Mouse (Mus musculus) forebrain, embryonic 11.5 days (tissue): Measurements from ENCODE around the gene Pdzd4. TPM values are rescaled to one million over a fixed set of nuclear protein-coding genes. Genes with fewer than 3 reads are reported as not detected.
A peak's percentile ranks its signal among the peaks of the same experiment; 100 is the strongest.

ENCODE experiments used
- ATAC-seq: fragments of 200-750 bp; cut with Nextera tagmentation; replicated peaks from 2 replicates; pipeline ENCODE4 v1.8.0; 2017; ENCODE audit warnings: moderate TSS enrichment; ENCODE audit not compliant: low FRiP score
- DNase-seq: peaks from one replicate; pipeline ENCODE4 v3.0.0-alpha.2; 2017; ENCODE audit warnings: low spot score
- H3K27ac ChIP-seq: fragments of 300-500 bp; sonication (generic); 2 replicates; pipeline ENCODE4 v1.5.1; 2014; ENCODE audit warnings: low read depth, low read length
- H3K27me3 ChIP-seq: fragments of 300-500 bp; sonication (generic); 2 replicates; pipeline ENCODE4 v1.6.1; 2014; ENCODE audit warnings: mild to moderate bottlenecking, low read length, mixed read lengths; ENCODE audit not compliant: control insufficient read depth, insufficient read depth
- H3K36me3 ChIP-seq: fragments of 300-500 bp; sonication (generic); 2 replicates; pipeline ENCODE4 v1.6.1; 2014; ENCODE audit warnings: mild to moderate bottlenecking, low read length, moderate library complexity, mixed read lengths; ENCODE audit not compliant: control insufficient read depth, insufficient read depth
- H3K4me1 ChIP-seq: fragments of 300-500 bp; sonication (generic); replicated peaks from 2 replicates; pipeline ENCODE4 v1.6.1; 2014; ENCODE audit warnings: low read length, mixed read lengths; ENCODE audit not compliant: control insufficient read depth, insufficient read depth
- H3K4me2 ChIP-seq: fragments of 300-500 bp; sonication (generic); 2 replicates; pipeline ENCODE4 v1.6.1; 2014; ENCODE audit warnings: low read depth, mild to moderate bottlenecking, low read length, moderate library complexity, mixed read lengths; ENCODE audit not compliant: severe bottlenecking
- H3K4me3 ChIP-seq: fragments of 300-500 bp; sonication (generic); 2 replicates; pipeline ENCODE4 v1.5.1; 2014; ENCODE audit warnings: low read depth, low read length
- H3K9ac ChIP-seq: fragments of 300-500 bp; sonication (generic); 2 replicates; pipeline ENCODE4 v1.6.1; 2014; ENCODE audit warnings: low read length
- H3K9me3 ChIP-seq: fragments of 300-500 bp; sonication (generic); 2 replicates; pipeline ENCODE4 v1.6.1; 2016; ENCODE audit warnings: low read length, mixed read lengths; ENCODE audit not compliant: control insufficient read depth
- WGBS: fragments of 180-500 bp; shearing (Covaris S2); extraction: QIAGEN DNeasy Blood & Tissue Kit; methylation state at CpG from one replicate; pipeline ENCODE4 v1.1.7; 2014; 5-methylcytosine and 5-hydroxymethylcytosine counted together
- polyA plus RNA-seq: library from polyadenylated mRNA; unstranded; fragments of >200 nt; fragmentation: Nextera tagmentation; extraction: Ambion mirVana; gene quantifications from 2 replicates; pipeline ENCODE4 v1.2.1, GENCODE M21; 2014

Gene Pdzd4
- polyA plus RNA-seq, 1 experiment from 2014 or later: 1.3 TPM

- WGBS: 86% methylated on average over 7 of the region's 9 CpGs
- Histone ChIP-seq H3K9me3 (no peaks in the 10 kb centered on the region), H3K36me3 (no peaks in the 10 kb centered on the region), H3K27me3 (no peaks in the 10 kb centered on the region), H3K9ac (no peak overlapping the region), H3K27ac (no peak overlapping the region), H3K4me3 (no peak overlapping the region), H3K4me1 (no peaks in the 10 kb centered on the region), H3K4me2 (no peak overlapping the region)
- no peak for ATAC-seq
- DNase-seq: no peak
These were observed 29.7 kb upstream of the Pdzd4 start for GRCm38 (mm10) chrX:73854326-73855086.

- WGBS: 72% methylated on average over 3 of the region's 3 CpGs
These were observed 11.9 kb upstream of the Pdzd4 start for GRCm38 (mm10) chrX:73836691-73837090.

GRCm38 (mm10) chrX:73835731-73836130, 11.0 kb upstream of the Pdzd4 start:
- Histone ChIP-seq H3K36me3 (no peaks in the 10 kb centered on the region), H3K27ac (no peak overlapping the region), H3K4me3 (no peak overlapping the region), H3K9me3 (no peaks in the 10 kb centered on the region), H3K4me2 (no peak overlapping the region), H3K4me1 (no peaks in the 10 kb centered on the region), H3K27me3 (no peaks in the 10 kb centered on the region), H3K9ac (no peak overlapping the region)
- DNase-seq (no peak), ATAC-seq (no peak)
- 79% methylated on average over 1 of the region's 1 CpGs for WGBS

More at GRCm38 (mm10) chrX:73836691-73837090, 11.9 kb upstream of the Pdzd4 start:
- H3K36me3 ChIP-seq: no peaks in the 10 kb centered on the region
- no peaks in the 10 kb centered on the region for H3K4me1 ChIP-seq
- H3K4me3 ChIP-seq: no peak overlapping the region
- no peaks in the 10 kb centered on the region for H3K9me3 ChIP-seq
- DNase-seq (no peak), ATAC-seq (no peak)
- no peak overlapping the region for H3K9ac ChIP-seq
- H3K27ac ChIP-seq: no peak overlapping the region
- no peak overlapping the region for H3K4me2 ChIP-seq
- no peaks in the 10 kb centered on the region for H3K27me3 ChIP-seq

GRCm38 (mm10) chrX:73823747-73824146, 1.0 kb downstream of the Pdzd4 start:
- no peaks in the 10 kb centered on the region for H3K4me1 ChIP-seq
- H3K9ac ChIP-seq: peak overlapping the region; percentile 70
- no peaks in the 10 kb centered on the region for H3K27me3 ChIP-seq
- peak; percentile 53 for DNase-seq
- peak overlapping the region; percentile 67 for H3K4me2 ChIP-seq
- H3K27ac ChIP-seq: no peak overlapping the region
- WGBS: 27% methylated on average over 17 of the region's 17 CpGs
- no peaks in the 10 kb centered on the region for H3K36me3 ChIP-seq
- no peaks in the 10 kb centered on the region for H3K9me3 ChIP-seq
- peak; percentile 60 for ATAC-seq
- H3K4me3 ChIP-seq: peak overlapping the region; percentile 54

- H3K9ac ChIP-seq: no peak overlapping the region
- no peaks in the 10 kb centered on the region for H3K9me3 ChIP-seq
- no peaks in the 10 kb centered on the region for H3K4me1 ChIP-seq
- no peak overlapping the region for H3K27ac ChIP-seq
- 53% methylated on average over 3 of the region's 3 CpGs for WGBS
- H3K4me3 ChIP-seq: no peak overlapping the region
- no peak for DNase-seq
- no peaks in the 10 kb centered on the region for H3K27me3 ChIP-seq
- no peak overlapping the region for H3K4me2 ChIP-seq
- no peak for ATAC-seq
- H3K36me3 ChIP-seq: no peaks in the 10 kb centered on the region
These were observed 8.0 kb downstream of the Pdzd4 start for GRCm38 (mm10) chrX:73816596-73817314.

- Histone ChIP-seq H3K4me3 (peak overlapping the region; percentile 20), H3K4me1 (no peaks in the 10 kb centered on the region), H3K27me3 (no peaks in the 10 kb centered on the region), H3K4me2 (peak overlapping the region; percentile 49; the same call in 1 of the 2 replicates), H3K27ac (no peak overlapping the region), H3K9ac (peak overlapping the region; percentile 71), H3K36me3 (no peaks in the 10 kb centered on the region), H3K9me3 (no peaks in the 10 kb centered on the region)
- 0 out of 2 replicates have a peak, but pooled peaks have one; percentile 67 for ATAC-seq
- peak; percentile 60 for DNase-seq
- WGBS: 11% methylated on average over 11 of the region's 14 CpGs
These were observed 9.7 kb downstream of the Pdzd4 start for GRCm38 (mm10) chrX:73815072-73815471.

- 50% methylated on average over 1 of the region's 1 CpGs for WGBS
- H3K9me3 ChIP-seq: no peaks in the 10 kb centered on the region
- DNase-seq: no peak
- no peak overlapping the region for H3K27ac ChIP-seq
- no peak overlapping the region for H3K9ac ChIP-seq
- H3K4me3 ChIP-seq: no peak overlapping the region
- no peaks in the 10 kb centered on the region for H3K27me3 ChIP-seq
- H3K4me1 ChIP-seq: no peaks in the 10 kb centered on the region
- H3K4me2 ChIP-seq: no peak overlapping the region
- ATAC-seq: no peak
- no peaks in the 10 kb centered on the region for H3K36me3 ChIP-seq
These were observed 19.0 kb downstream of the Pdzd4 start for GRCm38 (mm10) chrX:73805814-73806213.

GRCm38 (mm10) chrX:73798502-73798901, 26.3 kb downstream of the Pdzd4 start:
- WGBS: 56% methylated on average over 6 of the region's 9 CpGs
- H3K9me3 ChIP-seq: no peaks in the 10 kb centered on the region
- H3K27me3 ChIP-seq: no peaks in the 10 kb centered on the region
- peak; percentile 77 for DNase-seq
- no peaks in the 10 kb centered on the region for H3K36me3 ChIP-seq
- no peak overlapping the region for H3K4me3 ChIP-seq
- peak; percentile 65 for ATAC-seq
- H3K4me2 ChIP-seq: no peak overlapping the region
- H3K27ac ChIP-seq: no peak overlapping the region
- H3K4me1 ChIP-seq: no peaks in the 10 kb centered on the region
- no peak overlapping the region for H3K9ac ChIP-seq
